ENCODE assay signal across 14 mouse cellular contexts in genomic region chr5:66326395-66326794, GRCm38 (mm10).
DNase-seq lines count a peak whose midpoint lies in the region; ATAC-seq and TF ChIP-seq lines count a peak whose summit lies in the region.
"Had no signal": no experiment of that assay in that cellular context is flagged by ENCODE, and none has a peak within 500 bp of the region (broad histone marks: within the 10 kb centered on the region; RNA-seq: fewer than 3 reads in every experiment).

No protein-coding gene starts in this region.

- H3K79me2 ChIP-seq in liver, adult 2 months (ENCODE audit: control insufficient read depth, insufficient read depth, low read length): no peaks in the 10 kb centered on the region

- TF ChIP-seq POLR2A in liver, adult 2 months (IDR thresholded peaks at IDR 0.05; ENCODE audit: extremely low read depth, insufficient read depth, low read length): no peak
- TF ChIP-seq POLR2A in ES-Bruce4 (IDR thresholded peaks at IDR 0.05; ENCODE audit: insufficient read depth, low read length): no peak

- 83% methylated on average over 7 of the region's 7 CpGs for whole genome bisulfite sequencing in liver, adult 2 months

- peak; percentile 54 for ATAC-seq in megakaryocyte progenitor cell, adult 5-6 weeks (replicated peaks; ENCODE audit: poor library complexity)
- ATAC-seq: forebrain, embryonic 16.5 days had no signal

- peak; percentile 76 for TF ChIP-seq CTCF in liver, adult 2 months (IDR thresholded peaks at IDR 0.05; ENCODE audit: low read depth, low read length)
- peak; percentile 89 for TF ChIP-seq CTCF in ES-Bruce4 (IDR thresholded peaks at IDR 0.05; ENCODE audit: low read depth, low read length)

- no peaks in the 10 kb centered on the region for H3K36me3 ChIP-seq in liver, adult 2 months (ENCODE audit: control insufficient read depth, insufficient read depth, low read length)
- no peaks in the 10 kb centered on the region for H3K36me3 ChIP-seq in ES-Bruce4 (ENCODE audit: control insufficient read depth, insufficient read depth, low read length, poor library complexity, severe bottlenecking)
- H3K36me3 ChIP-seq: heart, embryonic 13.5 days; lung, embryonic 15.5 days had no signal

- no peaks in the 10 kb centered on the region for H3K9me3 ChIP-seq in ES-Bruce4 (replicated peaks; ENCODE audit: control insufficient read depth, insufficient read depth, low read length, poor library complexity, severe bottlenecking)
- H3K9me3 ChIP-seq: heart, embryonic 13.5 days; lung, embryonic 15.5 days had no signal

- no peak overlapping the region for H3K4me3 ChIP-seq in liver, adult 2 months (ENCODE audit: insufficient read depth, low read depth, low read length)
- H3K4me3 ChIP-seq in ES-Bruce4 (ENCODE audit: low read depth, low read length): no peak overlapping the region
- H3K4me3 ChIP-seq: heart, embryonic 13.5 days; lung, embryonic 15.5 days; myocyte had no signal

- H3K4me1 ChIP-seq in liver, adult 2 months (ENCODE audit: control insufficient read depth, insufficient read depth, low read length): peaks cover 9% of the 10 kb centered on the region
- no peaks in the 10 kb centered on the region for H3K4me1 ChIP-seq in ES-Bruce4 (ENCODE audit: control insufficient read depth, insufficient read depth, low read length)
- H3K4me1 ChIP-seq: lung, embryonic 15.5 days had no signal

- H3K27ac ChIP-seq in liver, adult 2 months (replicated peaks; ENCODE audit: insufficient read depth, low read depth, low read length): no peak overlapping the region
- H3K27ac ChIP-seq in ES-Bruce4 (ENCODE audit: insufficient read depth, low read length): no peak overlapping the region
- H3K27ac ChIP-seq: heart, embryonic 13.5 days; lung, embryonic 15.5 days had no signal

- H3K27me3 ChIP-seq in liver, adult 2 months (ENCODE audit: control insufficient read depth, insufficient read depth, low read length): no peaks in the 10 kb centered on the region
- H3K27me3 ChIP-seq in ES-Bruce4 (ENCODE audit: control insufficient read depth, insufficient read depth, low read length, poor library complexity, severe bottlenecking): no peaks in the 10 kb centered on the region
- H3K27me3 ChIP-seq: heart, embryonic 13.5 days; lung, embryonic 15.5 days had no signal

- peak; percentile 9 for DNase-seq in adrenal gland, postnatal 10 days
- DNase-seq in adrenal gland, postnatal 4 days (ENCODE audit: low spot score in 2 of 2): no peak
- no peak for DNase-seq in liver, adult 2 months (ENCODE audit: extremely low read depth, low read depth, low spot score)
- DNase-seq in liver: no peak
- no peak for DNase-seq in spleen, adult 18-20 months
- DNase-seq in layer of hippocampus, adult 9-10 months (ENCODE audit: low spot score): no peak
- DNase-seq: kidney, adult 11 months; right cerebral cortex, postnatal 14 days had no signal

- H3K9ac ChIP-seq in liver, adult 2 months (ENCODE audit: low read depth, low read length): no peak overlapping the region
- H3K9ac ChIP-seq in ES-Bruce4 (ENCODE audit: low read depth, poor library complexity, severe bottlenecking): no peak overlapping the region
- H3K9ac ChIP-seq: heart, embryonic 13.5 days; lung, embryonic 15.5 days had no signal

- TF ChIP-seq EP300 in ES-Bruce4 (IDR thresholded peaks at IDR 0.05; ENCODE audit: insufficient read depth, low read depth, low read length): no peak
